Mouse (Mus musculus) megakaryocyte, adult 5-6 weeks (primary cell): ENCODE measurements around the gene Marveld1. TPM values are rescaled to one million over a fixed set of nuclear protein-coding genes. Genes with fewer than 3 reads are reported as not detected.

ENCODE experiments used
- ATAC-seq: 2 replicates; pipeline ENCODE4 v1.8.0; 2016; ENCODE audit warnings: mild to moderate bottlenecking, inconsistent platforms; ENCODE audit not compliant: poor library complexity, severe bottlenecking
- total RNA-seq, 2 experiments: library from RNA; stranded (forward) in 1 of 2; stranded (reverse) in 1 of 2; fragments of 153-499, 151-499 nt in 1 of 2; fragments of 221-1000, 200-1000 nt in 1 of 2; gene quantifications; 2 replicates each; pipeline versions ENCODE4 v1.2.3 to v1.2.4; 2015 to 2017

The Marveld1 gene
- 5.7 and 6.7 TPM in 2 replicates for total RNA-seq (2015)
- total RNA-seq (2017): 7.9 and 9.4 TPM in 2 replicates

GRCm38 (mm10) chr19:42147170-42147768 lies at the start of gene Marveld1:
Marveld1 (plus strand) TSS chr19:42147400.
- peak; percentile 22; the same call in 1 of the 2 replicates for ATAC-seq

- no peak for ATAC-seq
These were observed 47.8 kb upstream of the Marveld1 start for GRCm38 (mm10) chr19:42099406-42099805.

GRCm38 (mm10) chr19:42104681-42105080 lies 42.5 kb upstream of the Marveld1 start:
- ATAC-seq: no peak

- no peak for ATAC-seq
These were observed 31.3 kb upstream of the Marveld1 start for GRCm38 (mm10) chr19:42115783-42116335.

GRCm38 (mm10) chr19:42118142-42118541 lies 29.1 kb upstream of the Marveld1 start:
- ATAC-seq: no peak

- ATAC-seq: no peak
These were observed 28.6 kb upstream of the Marveld1 start for GRCm38 (mm10) chr19:42118596-42118995.

GRCm38 (mm10) chr19:42120451-42120850 lies 26.7 kb upstream of the Marveld1 start:
- no peak for ATAC-seq

GRCm38 (mm10) chr19:42124684-42125083 lies 22.5 kb upstream of the Marveld1 start:
- no peak for ATAC-seq

GRCm38 (mm10) chr19:42125501-42126218 lies 21.5 kb upstream of the Marveld1 start:
- no peak for ATAC-seq

- no peak for ATAC-seq
These were observed 21.0 kb upstream of the Marveld1 start for GRCm38 (mm10) chr19:42126219-42126605.

GRCm38 (mm10) chr19:42127024-42127423 lies 20.2 kb upstream of the Marveld1 start:
- no peak for ATAC-seq

- no peak for ATAC-seq
These were observed 19.0 kb upstream of the Marveld1 start for GRCm38 (mm10) chr19:42128052-42128740.

GRCm38 (mm10) chr19:42128787-42129508 lies 18.3 kb upstream of the Marveld1 start, which contains the start of gene Avpi1:
Avpi1 (minus strand) TSS chr19:42129059.
- peak; percentile 82 for ATAC-seq

GRCm38 (mm10) chr19:42129509-42130293 lies 17.5 kb upstream of the Marveld1 start:
- peak; percentile 17 for ATAC-seq

GRCm38 (mm10) chr19:42130294-42130606 lies 16.9 kb upstream of the Marveld1 start:
- ATAC-seq: no peak

- ATAC-seq: no peak
These were observed 16.1 kb upstream of the Marveld1 start for GRCm38 (mm10) chr19:42131101-42131500.

GRCm38 (mm10) chr19:42135070-42135469 lies 12.1 kb upstream of the Marveld1 start:
- ATAC-seq: no peak

- no peak for ATAC-seq
These were observed 11.1 kb upstream of the Marveld1 start for GRCm38 (mm10) chr19:42136126-42136525.

GRCm38 (mm10) chr19:42137167-42137672 lies 10.0 kb upstream of the Marveld1 start:
- ATAC-seq: no peak
